Mouse (Mus musculus): Measurements from ENCODE around the gene Elmo2. TPM values are rescaled to one million over a fixed set of nuclear protein-coding genes. Genes with fewer than 3 reads are reported as not detected.
A peak's percentile ranks its signal among the peaks of the same experiment; 100 is the strongest.

Gene Elmo2
- 33.8 and 36.2 TPM in 2 replicates for polyA plus RNA-seq (2012; rRNA removed)

DNA sequence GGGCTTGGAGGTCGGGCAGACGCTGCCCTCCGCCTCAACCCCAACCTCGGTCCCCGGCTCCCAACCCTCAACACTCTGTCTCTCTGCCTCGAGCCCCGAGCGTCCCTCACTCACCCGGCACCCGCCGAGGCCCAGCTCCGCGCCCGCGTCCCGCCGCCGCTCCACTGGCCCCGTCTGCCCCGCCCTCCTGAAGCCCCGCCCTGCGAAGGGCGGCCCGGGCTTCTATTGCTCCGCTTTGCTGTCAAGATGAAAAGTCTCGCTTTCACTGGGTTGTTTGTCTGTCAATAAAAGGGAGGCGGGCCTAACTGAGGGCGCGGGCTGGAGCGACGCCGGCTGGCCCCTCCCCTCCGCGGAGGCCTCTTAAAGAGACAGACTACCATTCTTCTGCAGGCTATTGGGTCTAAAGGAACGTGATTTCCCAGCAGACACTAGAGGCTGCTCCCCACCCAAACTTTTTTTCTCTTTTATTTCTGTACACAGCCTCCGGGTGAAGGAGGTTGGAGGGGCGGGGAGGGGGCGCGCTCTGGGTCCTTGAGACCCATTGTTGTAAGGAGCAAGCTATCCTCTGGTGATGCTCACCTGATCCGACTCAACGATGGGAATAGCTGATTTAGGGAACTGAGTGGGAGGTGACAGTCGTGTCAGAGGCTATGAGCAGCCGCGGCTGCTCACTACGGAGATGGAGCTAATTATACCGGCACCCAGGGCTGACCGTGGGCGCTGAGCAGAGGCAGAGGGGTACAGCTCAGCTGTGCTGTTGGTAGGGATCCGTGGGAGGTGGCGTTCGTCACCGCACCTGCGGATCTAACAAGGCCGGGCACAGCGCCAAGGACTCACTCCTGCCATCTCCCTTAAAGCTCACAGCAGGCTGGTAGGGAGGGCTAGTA lies at the start of gene Elmo2:
Elmo2 (minus strand) TSS at position 176 of the 887 bp plus-strand sequence.
- DNase-seq (ENCODE audit: low spot score) = peak; percentile 89

DNA sequence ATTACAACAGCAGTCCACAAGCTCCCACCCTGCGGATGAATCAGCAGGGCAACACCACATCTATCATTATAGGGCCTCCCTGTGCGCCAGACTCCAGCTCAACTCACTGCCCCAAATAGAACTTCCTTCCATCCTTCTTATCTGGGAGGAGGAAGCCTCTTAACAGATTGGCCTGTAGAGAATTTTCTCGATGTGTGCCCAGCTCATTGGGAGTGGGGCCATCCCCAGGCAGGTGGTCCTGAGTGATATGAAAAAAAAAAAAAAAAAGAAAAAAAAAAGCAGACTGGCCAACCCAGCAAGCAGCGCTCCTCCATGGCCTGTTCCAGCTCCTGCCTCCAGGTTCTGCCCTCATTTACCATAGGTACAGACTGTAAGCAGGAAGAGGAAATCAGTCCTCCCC lies 49.7 kb upstream of the Elmo2 start:
- no peak for DNase-seq (ENCODE audit: low spot score)

DNA sequence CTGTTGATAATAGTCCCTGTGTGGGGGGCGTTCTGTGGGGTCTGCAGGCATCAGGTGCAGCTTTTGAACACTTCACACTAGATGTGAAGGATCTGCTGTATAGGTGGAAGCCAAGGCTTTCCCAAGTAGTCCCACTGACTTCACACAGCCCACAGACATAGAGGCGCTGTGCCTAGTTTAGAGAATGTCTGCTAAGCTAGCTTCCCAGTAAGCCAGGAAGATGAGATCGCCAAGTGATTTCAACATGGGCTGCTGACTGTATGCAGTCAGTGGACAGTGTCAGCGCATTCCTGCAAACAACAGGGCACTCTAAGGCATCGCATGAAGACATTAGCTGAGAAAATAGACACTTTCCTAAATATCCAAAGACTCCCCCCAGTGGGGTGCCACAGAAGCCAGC lies 49.2 kb upstream of the Elmo2 start:
- DNase-seq (ENCODE audit: low spot score) = no peak

DNA sequence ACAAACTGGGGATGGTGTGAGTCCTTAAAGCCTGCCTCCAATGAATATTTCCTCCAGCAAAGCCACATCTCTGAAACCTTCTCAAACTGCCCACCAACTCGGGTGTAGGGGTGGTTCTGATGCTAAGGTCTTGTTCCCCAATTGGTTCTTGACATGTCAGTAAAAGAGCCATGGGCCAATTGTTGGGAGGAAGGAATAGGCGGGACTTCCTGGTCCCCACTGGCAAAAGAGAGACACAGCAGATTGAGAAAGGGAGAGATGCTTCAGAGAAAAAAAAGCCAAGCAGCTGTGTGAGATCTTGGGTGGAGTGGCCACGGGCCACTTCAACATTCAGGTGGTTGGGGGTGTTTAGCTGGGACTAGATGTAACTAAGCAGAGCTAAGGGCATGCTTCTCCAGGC lies 44.8 kb upstream of the Elmo2 start:
- DNase-seq (ENCODE audit: low spot score) = no peak

DNA sequence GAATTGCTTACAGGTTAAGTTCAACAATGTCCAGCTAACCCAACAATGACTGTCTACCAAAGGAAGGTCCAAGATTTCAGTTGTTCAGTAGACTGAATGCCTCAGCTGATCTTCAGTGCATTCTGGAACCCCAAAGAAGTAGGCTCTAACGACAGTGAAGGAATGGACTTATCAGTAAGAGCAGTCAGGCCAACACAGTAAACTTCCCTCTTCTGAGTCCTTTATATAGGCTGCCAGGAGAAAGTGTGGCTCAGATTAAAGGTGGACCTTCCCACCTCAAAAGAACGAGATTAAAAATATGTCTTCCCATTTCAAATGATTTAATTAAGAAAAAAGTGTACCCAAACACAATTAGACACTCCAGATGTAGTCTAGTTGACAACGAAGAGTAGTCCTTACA lies 44.1 kb upstream of the Elmo2 start:
- no peak for DNase-seq (ENCODE audit: low spot score)

DNA sequence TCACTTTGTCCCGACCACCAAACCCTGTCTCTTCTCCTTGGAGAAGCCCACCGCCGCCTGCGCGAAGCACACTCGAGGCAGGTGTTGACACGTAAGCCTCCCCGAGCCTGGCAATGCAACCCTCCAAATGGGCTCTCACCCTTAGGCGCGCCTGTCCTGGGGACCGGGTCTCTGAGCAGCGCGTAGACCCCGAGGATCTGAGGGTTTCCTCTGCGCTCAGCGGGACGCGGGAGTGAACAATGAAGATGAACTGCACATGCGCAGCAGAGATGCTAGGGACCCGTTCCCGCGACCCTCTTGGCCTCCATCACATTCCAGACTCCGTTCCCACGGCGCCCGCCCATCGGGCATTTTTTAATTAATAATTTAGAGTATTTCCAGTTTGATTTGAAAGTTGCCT lies 42.2 kb upstream of the Elmo2 start, which contains the start of gene Zfp663:
Zfp663 (minus strand) TSS at position 234 of the 400 bp plus-strand sequence.
- no peak for DNase-seq (ENCODE audit: low spot score)

DNA sequence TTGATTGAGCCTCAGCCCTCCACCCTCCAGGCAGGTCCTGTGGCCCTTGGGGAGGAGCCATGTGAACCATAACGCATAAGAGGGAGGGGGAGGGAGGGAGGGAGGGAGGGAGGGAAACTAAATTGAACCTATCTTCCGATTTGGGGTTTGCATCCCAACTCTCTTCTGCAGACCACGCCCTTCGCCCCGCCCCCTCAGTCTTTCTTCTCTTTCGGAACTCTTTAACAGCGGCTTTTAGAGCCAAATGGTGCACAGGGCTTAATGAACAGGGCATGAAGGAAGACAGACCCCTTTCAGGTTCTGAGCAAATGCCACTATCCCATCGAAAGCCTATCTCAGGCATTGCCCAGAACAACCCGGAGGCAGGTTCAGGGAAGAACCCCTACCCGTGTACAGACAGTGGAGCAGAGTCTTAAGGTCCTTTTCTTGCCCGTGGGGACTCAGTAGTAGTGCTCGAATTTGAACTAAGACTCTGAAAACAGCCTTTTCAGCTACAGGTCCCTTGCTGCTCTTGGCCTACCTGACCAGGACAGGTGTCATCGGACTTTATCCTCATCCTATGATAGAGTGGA lies 41.7 kb upstream of the Elmo2 start:
- no peak for DNase-seq (ENCODE audit: low spot score)

DNA sequence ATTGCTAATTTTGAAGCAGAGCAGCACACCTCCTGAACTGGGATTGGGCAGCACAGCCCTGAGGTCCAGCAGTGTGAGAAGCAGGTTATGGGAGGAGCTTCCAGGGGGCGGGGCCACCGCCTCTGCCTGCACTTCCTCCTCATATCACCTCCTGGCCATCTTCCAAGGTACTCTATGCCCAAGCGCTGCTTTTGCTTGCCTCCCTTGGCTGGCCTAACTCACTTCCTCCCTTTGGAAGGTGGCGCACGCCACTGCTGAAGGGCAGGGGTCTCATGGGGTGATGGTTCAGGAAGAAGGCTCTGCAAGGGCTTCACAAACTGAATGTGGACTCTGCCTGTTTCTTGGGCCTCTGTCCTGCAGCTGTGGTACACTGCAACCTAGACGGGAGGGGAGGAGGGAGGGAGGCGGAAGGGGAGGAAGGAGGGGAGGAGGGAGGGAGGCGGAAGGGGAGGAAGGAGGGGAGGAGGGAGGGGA lies 40.8 kb upstream of the Elmo2 start:
- no peak for DNase-seq (ENCODE audit: low spot score)

DNA sequence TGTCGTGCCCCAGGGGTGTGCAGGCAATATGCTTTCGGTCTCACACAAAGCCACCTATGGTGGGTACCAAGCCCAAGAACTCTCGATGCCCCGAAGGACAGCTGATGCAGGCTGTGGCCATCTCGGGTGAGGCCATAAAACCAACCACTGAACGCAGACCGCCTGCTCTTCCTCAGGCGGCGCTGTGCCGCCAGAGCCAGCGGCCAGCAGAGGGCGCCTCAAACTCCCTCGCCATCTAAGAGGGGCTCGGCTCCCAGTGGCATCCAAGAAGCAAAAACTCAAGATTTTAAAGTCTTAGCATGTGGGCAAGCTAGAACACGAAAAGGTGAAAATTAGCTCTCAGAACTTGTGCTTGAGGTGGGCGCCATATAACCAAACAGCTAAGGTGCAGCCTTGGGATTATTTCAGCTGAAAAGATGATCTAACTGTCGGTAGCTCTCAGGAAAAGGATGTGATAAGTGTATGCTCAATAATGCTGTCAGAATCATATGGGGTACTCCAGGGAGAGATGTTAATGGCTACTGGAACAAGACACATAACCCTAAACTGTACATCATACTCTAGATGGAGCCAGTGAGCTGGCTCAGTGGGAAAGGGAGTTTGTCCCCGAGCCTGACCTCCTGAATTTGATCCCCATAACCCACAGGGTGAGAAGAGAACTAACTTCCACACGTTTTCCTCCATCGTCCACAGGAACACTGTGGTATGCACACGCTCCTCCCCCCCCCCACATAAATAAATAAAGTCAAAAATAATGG lies 38.2 kb upstream of the Elmo2 start:
- DNase-seq (ENCODE audit: low spot score) = no peak

DNA sequence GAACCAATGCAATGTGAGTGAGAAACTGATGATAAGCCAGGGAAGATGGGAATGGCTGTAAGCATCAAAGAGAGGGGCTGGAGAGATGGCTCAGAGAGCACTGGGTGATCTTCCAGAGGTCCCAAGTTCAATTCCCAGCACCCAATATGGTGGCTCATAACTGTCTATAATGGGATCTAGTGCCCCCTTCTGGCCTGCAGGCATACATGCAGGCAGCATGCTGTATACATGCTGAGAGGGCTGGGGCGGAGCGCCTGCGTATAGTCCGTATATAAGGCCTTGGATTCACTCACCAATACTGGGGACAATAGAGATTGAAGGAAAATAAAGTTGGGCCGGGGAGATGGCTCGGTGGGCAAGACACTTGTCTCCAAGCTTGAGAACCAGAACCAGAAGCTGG lies 37.0 kb upstream of the Elmo2 start:
- DNase-seq (ENCODE audit: low spot score) = no peak

DNA sequence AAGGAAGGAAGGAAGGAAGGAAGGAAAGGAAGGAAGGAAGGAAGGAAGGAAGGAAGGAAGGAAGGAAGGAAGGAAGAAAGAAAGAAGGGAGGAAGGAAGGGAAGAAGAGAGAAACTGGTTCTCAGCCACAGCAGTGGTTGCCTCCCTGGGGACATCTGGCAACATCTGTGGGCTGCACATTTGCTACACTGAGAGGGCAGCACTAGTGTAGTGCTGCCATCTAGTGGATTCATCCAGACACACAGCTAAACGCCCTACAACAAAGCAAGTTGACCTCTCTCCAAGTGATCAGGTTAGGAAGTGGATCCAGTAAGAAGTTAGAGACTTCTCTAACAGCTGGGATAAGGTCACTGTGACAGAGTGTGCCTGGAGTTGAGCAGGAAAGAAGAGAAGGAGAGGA lies 34.6 kb upstream of the Elmo2 start:
- DNase-seq (ENCODE audit: low spot score) = no peak

DNA sequence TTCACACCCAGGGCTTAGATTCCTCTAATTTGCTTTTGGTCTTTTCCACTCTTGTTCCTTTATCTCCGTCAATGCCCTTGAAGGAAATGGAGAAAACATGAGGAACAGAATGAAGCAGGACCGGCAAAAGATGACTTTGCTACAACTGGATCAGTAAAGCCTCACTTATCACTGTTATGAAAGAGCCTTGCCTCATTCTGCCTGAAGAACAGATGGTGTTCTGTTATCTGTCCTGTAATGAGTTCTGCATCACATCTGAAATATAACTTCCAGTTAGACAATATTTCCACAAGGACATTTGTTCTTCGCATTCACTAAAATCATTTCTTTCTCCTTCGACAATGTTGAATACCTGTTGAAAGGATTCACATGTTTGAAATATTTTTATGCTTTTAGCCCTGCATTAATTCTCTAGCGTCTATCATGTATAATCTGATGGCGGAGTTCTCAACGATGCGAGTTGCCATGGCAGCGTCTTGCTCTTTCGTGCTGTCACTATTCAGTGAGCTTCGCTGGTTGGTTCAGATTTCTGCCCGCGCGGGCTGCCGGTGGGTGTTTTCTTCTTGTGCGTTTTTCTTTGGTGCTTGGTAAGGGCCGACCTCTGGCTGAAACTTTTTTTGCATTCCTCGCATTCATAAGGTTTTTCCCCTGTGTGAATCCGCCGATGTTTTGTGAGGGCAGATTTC lies 25.7 kb upstream of the Elmo2 start:
- no peak for DNase-seq (ENCODE audit: low spot score)

DNA sequence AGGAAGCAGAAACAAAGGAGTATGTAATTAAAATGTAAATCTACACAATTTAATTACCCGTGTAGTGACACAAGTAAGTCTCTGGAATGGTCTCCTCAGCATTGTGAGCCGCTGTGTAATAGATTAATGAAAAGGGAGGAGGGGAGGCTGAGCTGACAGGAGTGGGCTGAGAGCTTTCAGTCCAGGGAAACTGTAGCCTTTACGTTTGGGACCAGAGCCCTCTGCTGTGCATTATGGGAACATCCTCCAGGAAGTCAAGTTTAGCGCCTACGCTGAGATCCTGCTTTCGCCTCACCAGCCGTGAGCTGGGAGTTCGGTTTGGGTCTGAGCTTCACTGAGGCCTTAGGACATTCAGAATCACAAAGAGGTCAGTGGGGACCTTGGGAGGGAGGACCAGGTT lies 23.2 kb upstream of the Elmo2 start:
- no peak for DNase-seq (ENCODE audit: low spot score)

DNA sequence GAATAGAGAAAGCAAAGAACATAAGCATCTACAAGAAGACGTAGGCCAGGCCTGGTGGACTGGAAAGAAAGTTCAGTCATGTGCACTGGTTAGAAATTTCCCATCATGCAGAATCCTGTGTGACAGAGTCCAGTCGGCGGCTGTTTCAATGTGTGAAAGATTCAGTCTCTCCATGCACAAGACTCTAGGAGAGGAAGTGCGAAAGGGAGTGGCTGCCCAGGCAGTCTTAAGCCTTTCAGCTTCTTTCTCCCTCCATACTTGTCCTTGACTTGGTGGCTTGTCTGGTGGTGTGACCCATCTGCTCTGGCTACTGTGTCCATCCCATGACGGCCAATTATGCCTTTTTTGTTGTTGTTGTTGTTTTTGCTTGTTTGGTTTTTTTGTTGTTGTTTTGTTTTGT lies 19.9 kb upstream of the Elmo2 start:
- DNase-seq (ENCODE audit: low spot score) = no peak

DNA sequence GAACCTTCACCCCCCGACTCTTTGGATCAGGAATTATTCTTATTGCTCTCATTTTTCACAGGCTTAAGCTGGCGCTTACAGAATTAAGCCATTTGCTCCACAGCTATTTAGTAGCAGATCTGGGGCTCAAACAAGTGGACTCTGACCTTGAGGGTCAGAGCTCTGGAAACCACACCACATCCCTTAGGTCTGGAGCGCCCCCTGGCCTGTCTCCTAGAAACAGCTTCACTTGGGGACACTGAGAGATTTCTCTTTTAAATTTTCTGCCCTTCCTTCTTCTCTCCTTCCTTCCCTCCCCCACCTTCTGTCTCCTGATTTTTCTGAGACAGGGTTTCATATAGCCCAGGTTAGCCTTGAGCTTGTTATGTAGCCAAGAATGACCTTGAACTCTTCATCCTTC lies 10.9 kb upstream of the Elmo2 start:
- no peak for DNase-seq (ENCODE audit: low spot score)

DNA sequence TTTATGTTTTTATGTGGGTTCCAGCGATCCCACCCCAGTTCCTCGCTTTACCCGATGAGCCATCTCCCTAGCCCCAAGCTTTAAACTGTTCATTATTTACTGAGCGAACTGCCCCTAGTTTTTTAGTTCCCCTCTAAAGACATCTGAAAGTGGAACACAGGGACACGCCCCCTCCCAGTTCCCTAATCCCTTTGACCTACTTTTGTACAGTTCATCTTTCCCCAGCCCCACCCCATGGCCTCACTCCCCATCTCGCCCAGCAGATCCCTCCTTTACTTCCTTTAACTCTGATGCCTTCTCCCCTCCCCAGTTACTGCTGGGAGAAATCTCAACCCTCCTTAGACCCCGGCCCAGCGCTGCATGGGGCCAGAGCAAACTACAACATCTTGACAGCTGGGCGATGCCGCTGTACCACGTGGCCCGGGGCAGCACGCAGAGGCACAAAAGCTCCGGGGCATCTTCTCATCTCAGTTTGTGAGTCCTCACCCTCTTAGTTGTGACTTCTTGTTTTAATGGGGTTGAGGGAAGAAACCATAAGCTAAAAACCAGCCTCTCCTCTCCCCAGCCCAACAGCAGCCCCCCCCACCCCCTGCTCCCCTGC lies 6.4 kb upstream of the Elmo2 start:
- no peak for DNase-seq (ENCODE audit: low spot score)

DNA sequence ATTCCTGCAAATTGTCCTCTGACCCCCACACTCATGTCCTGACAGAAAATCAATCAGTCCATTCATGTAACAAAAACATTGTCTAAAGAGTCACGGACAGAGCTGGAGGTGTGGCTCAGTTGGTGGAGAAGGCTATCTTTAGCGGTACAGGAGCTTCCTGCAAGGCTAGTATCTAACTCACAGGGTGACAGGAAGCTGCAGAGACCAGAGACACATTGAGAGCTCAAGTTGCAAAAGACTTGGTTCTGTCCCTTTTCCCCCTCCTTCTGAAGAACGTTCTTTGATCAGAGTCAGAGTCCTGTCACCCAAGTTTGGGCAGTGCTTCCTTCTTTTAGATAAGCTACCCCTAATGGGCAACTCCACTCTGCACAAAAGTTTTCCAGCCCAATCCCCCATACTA lies 3.4 kb upstream of the Elmo2 start:
- DNase-seq (ENCODE audit: low spot score) = no peak

DNA sequence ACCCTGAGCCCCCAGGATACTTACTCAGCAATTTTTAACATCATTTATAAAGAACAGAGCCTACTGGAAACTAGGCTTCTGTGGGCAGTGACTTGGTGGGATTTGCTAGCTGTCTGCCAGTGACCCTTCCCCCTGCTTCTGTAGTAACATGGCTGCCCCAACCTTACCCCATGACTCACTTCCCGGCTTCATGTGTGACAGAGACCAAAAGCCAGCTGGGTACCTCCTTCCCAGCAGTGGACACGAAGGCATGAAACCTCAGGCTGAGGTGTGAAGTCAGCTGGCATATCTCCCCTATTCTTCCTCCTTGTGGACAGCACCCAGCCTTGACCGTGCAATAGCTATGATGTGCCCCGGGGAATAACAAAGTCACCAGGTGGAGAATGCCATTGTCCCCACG lies 2.5 kb upstream of the Elmo2 start:
- no peak for DNase-seq (ENCODE audit: low spot score)

DNA sequence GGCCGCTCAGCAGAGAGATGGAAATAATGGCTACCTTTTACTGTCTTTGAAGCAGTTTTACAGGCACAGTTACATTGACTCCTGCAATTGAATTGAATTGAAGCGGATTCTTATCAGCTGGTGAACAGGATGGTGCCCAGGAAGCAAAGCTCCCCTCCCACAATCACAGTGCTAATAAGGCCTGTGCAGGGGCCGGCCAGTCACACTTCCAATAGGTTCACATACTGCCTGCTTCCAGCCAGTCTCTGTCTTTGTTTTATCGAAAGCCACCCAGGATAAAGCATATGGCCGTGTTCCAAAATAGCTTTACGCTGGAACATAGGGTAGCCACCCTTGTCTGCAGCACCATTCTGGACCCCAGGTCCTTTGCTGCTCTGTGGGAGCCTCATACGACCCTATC lies 1.1 kb upstream of the Elmo2 start:
- DNase-seq (ENCODE audit: low spot score) = no peak

DNA sequence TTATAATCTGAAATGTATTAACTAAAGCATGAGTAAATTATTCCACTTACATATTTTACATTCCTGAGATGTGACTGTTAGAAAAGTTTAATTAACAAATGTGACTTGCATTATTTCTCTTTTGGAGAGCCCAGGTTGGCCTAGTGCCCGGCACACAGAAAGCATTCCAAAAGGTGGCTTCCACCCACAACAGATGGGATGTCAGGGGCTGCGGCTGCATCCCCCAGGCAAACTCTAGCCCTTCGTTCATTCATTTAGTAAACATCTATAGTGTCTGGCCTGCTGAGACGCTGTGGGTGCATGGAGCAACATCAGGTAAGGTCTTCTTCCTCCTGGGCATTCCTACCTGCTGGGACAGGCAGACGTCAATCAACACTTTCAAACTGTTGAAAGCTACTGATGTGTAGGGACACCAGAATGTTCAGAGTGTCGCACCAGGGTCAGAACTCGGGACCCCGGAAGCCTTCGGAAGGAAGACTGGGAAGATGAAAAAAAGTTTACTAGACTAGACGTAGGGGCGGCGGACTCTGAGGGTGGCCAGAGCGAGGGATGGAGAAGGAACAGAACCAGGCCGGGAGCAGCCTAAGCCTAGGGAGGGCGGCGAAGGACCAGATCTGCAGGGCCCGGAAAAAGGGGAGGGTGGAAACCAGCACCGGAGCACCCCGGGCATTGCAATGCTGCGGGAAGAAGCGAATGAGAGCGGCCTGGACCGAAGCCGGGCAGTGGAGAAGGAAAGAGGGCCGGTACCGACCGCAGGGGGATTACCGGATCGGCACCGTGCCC lies 567 bp downstream of the Elmo2 start:
- DNase-seq (ENCODE audit: low spot score) = no peak

DNA sequence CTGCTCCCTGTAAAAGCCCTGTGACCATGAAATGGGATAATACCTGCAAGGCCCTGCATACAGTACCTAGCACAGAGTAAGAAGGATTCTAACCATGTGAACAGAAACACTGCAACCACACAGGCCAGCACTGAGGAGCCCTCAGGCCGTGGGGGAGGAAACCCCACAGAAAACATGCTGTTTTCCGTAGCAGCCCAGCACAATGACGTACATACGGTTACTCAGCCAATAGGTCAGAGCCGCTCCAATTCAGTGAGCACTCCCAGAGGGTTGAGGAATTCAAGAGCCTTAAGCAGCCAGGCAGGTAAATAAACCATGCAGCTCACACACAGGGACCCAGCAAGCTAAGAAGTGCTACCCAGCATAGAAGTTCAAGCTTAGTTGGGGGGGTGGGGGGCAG lies 2.4 kb downstream of the Elmo2 start:
- DNase-seq (ENCODE audit: low spot score) = no peak
